Mouse (Mus musculus) spleen, embryonic (tissue): ENCODE measurements around the gene Gpr107.

Experiments
- CTCF ChIA-PET: fragments of 350-600 bp; sonication (Branson Sonifier 250); formaldehyde crosslinking; loops from one replicate; lab custom pipeline; 2022; lab: Charles Lee

Gpr107 gene

DNA sequence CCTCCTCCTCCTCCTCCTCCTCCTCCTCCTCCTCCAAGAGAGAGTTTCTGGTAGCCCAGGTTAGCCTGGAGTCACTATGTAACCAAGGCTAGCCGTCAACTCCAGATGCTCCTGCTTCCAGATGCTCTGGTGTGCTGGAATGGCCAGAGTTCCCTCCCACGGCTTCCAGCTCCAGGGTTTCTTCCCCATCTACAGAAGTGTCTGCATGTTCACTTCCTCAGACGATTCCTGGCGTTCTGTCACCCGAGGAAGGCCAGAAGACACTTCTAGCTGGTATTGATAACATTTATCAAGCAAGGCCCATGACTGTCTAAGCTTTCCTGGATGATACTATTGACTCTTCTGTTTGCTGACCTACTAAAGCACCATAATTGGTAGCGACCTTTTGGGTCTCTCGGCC lies 27.0 kb upstream of the Gpr107 start:
- CTCF ChIA-PET, result no interaction called here

- CTCF ChIA-PET, result interaction anchor here (0.6 kb wide), 1 partner anchor 10 kb away, joined by 3 read pairs; no protein-coding TSS in a partner anchor
Measured at GRCm38 (mm10) chr2:31126048-31126447, 26.1 kb upstream of the Gpr107 start.

GRCm38 (mm10) chr2:31127219-31127618 lies 24.9 kb upstream of the Gpr107 start:
- CTCF ChIA-PET, result no interaction called here

DNA sequence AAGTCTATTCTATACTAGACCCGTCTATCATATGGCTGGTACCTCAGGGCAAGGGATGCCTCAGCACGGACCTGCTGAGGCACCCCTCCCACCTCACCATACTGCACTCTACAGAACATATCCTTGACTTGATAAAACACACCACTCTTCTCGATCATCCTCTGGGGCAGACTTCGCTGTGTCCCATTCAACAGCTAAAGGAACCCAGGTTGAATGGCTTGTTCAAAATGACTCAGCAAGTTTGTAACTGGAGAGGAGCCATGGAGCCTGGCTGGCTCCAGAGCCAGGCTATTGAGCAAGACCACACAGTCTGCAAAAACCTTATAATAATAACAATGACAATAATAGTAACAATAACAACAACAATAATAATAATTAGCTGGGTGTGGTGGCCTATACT lies 24.2 kb upstream of the Gpr107 start:
- CTCF ChIA-PET, result no interaction called here

- CTCF ChIA-PET, result no interaction called here
Measured at GRCm38 (mm10) chr2:31129742-31130518, 22.2 kb upstream of the Gpr107 start.

- CTCF ChIA-PET, result no interaction called here
Measured at GRCm38 (mm10) chr2:31130815-31131299, 21.3 kb upstream of the Gpr107 start.

- CTCF ChIA-PET, result no interaction called here
Measured at GRCm38 (mm10) chr2:31132682-31133081, 19.4 kb upstream of the Gpr107 start.

- CTCF ChIA-PET, result interaction anchor here (0.6 to 0.7 kb wide), 2 partner anchors 664 to 1508 kb away, joined by 3 to 4 read pairs; no protein-coding TSS in a partner anchor
Measured at GRCm38 (mm10) chr2:31133981-31134380, 18.1 kb upstream of the Gpr107 start.

GRCm38 (mm10) chr2:31135512-31135931 lies 16.6 kb upstream of the Gpr107 start:
- CTCF ChIA-PET, result no interaction called here

DNA sequence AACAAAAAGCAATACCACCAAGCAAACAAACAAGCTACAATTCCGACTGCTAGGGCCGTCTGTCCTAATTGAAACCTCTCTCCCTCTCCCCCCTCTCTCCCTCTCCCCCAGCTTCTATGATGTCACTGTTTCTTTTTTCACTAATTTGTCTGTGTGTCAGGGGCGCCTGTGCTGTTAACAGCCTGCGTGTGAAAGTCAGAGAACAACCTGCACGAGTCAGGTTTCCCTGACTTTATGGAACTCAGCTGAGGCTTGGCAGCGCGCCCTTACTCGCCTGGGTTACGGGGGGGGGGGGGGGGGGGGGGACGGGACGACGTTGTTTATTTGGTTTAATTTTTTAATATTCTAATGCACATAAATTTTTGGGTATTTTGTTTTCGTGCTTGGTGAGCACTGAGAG lies 15.8 kb upstream of the Gpr107 start:
- CTCF ChIA-PET, result interaction anchor here (0.7 kb wide), 1 partner anchor 1639 kb away, joined by 7 read pairs; the partner anchor contains the start of genes Ptrh1 and Ttc16

- CTCF ChIA-PET, result interaction anchor here (0.7 kb wide), 1 partner anchor 1638 kb away, joined by 7 read pairs; the partner anchor contains the start of genes Ptrh1 and Ttc16
Measured at GRCm38 (mm10) chr2:31137018-31137590, 15.0 kb upstream of the Gpr107 start.

DNA sequence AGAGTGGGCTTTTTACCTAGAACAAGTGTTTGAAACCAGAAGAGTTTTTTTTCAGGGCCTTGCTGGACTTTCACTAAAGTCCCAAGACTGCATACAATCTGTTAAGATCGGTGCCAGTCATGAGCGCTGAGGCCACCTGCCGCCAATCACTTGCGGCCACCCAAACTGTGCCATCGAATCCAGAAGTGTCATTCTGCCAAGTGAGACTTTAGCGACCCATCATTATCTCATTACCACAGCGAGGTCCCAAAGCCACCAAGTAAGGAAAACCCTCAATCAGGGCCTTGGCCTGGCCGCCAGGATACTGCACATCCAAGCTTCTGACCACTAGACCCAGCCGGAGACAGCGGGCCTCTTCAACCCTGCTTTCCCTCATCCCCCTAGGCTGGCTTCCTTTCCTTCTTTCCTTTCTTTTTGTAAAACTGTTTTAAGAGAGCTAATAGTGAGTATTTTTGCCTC lies 12.9 kb upstream of the Gpr107 start:
- CTCF ChIA-PET, result interaction anchor here (1.2 kb wide), 1 partner anchor 20 kb away, joined by 3 read pairs; no protein-coding TSS in a partner anchor

DNA sequence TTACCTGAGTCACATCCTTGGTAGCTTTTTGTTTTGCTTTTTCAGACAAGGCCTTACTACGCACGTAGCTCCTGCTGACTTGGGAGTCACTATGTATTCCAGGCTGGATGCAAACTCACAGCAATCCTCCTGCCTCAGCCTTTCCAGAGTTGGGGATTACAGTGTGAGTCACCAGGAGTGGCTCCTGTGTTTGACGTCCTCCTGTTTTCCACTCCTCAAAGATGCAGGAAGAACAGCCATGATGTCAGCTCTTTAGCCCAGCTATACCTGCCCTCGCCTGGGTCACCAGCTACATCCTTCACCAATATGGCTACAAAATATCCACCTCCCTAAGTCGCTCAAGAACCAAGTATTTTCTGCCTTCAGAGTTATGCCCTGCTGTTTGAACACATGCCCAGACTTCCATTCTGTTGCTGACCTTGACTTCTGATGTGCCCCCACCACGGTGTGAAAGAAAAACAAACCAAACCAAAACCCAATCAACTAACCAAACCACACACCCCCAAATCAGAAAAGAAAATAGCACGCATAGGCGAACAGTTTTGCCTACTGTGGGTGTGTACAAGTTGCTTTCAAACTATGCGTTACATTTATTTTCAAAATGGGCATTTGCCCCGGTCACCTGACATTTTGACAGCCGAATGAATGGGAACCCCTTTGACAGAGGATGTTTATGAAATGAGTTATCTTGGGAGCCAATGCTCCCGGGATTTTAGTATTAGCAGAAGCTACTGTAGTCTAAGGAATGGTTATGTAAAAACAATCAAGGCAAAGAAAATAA lies 11.9 kb upstream of the Gpr107 start:
- CTCF ChIA-PET, result interaction anchor here (0.7 to 1.2 kb wide), 2 partner anchors 11 to 21 kb away, joined by 3 read pairs; no protein-coding TSS in a partner anchor

DNA sequence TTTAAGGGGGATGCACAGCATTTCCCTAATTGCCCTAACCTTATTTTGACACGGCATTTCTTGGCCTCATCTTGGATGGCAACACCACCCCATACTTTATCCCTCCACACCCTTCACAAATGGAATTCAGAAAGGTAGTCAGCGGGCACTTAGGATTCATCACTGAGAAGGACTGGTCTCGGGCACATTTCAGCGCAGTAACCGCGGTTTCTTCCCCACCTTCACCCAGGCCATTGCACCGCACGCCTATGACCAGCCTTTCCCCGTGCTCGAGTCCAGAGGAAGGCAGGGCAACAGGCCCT lies 11.4 kb upstream of the Gpr107 start:
- CTCF ChIA-PET, result no interaction called here

- CTCF ChIA-PET, result interaction anchor here (0.6 to 0.9 kb wide), 2 partner anchors 57 to 1313 kb away, joined by 4 read pairs; no protein-coding TSS in a partner anchor
Measured at GRCm38 (mm10) chr2:31141074-31141866, 10.8 kb upstream of the Gpr107 start.

GRCm38 (mm10) chr2:31141867-31142454 lies 10.2 kb upstream of the Gpr107 start, which contains the start of gene Fnbp1:
Gene Fnbp1 (minus strand): TSS chr2:31142008.
- CTCF ChIA-PET, result interaction anchor here (0.6 to 0.9 kb wide), 2 partner anchors 58 to 1314 kb away, joined by 4 read pairs; no protein-coding TSS in a partner anchor

GRCm38 (mm10) chr2:31142505-31142904 lies 9.6 kb upstream of the Gpr107 start:
- CTCF ChIA-PET, result interaction anchor here (0.9 kb wide), 1 partner anchor 59 kb away, joined by 4 read pairs; no protein-coding TSS in a partner anchor

GRCm38 (mm10) chr2:31143326-31143725 lies 8.8 kb upstream of the Gpr107 start:
- CTCF ChIA-PET, result no interaction called here

DNA sequence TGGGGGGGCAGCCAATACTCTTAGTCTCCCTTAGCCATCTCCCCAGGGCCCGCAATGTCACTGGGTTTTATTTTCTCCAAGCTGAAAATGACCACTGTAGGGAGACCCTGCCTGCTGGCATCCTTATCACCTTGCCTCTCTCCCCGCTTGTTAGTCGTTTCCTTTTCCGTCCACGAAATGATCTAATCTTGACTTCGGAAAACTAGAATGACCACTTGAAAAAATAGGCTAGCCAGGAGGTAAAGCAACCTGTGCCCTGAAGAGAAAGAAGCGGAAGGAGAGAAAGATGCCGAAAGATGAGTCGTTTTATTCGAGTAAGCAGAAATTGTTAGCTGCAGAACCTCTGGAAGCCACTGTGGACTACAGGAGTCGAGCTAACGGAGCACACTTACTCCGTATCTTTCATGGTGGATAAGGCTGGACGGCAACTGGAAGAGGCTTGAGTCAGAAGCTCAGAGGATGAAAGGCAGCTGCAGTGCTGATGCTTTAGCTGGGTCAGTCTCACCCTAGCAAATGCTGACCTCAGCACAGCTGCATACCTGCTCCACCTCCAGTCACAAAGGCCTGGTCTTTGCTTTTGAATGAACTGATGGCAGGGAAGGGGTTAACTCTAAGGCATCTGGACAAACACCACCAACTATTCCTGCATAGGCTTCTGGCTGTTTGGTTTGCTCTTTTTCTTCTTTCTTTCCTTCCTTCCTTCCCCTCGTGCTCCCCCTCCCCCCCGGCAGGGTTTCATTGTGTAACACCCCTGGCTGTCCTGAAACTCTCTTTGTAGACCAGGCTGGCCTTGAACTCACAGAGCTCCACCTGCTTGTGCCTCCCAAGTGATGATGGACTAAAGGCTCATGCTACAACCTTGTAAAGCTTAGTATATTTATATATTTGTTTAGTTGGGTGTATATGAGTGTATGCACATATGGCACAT lies 8.1 kb upstream of the Gpr107 start:
- CTCF ChIA-PET, result interaction anchor here (0.7 kb wide), 1 partner anchor 175 kb away, joined by 3 read pairs; no protein-coding TSS in a partner anchor
